ENCODE assay signal across 9 mouse cellular contexts in the genomic region with DNA sequence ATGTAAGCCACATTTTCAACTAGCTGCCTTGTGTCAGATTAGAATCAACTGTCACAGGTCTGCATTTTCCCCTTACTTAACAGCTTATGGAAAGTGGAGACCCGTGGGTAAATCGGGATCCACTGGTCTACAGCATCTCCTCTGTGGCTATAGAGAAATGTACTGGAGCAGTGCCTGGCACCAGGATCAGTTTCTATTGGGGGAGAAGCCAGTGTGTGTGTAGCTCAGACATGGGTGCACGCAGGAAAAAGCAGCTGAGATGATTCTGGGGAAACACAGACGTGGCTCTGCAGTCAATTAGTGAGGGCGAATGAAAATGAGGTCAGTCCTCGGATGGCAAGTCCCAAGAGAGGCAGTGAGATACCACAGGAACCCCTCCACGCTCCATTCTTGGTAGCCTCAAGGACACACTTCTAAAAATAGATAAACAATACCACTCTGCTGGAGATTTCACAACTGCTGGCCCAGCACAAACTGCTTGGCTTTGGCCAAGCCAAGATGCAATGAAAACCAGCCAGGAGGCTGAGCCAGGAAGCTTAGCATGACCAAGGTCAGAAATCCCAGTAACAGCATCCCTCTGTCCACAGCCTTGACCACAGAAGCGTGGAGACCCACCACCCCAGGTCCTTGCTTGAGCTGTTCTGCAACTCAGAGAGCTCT. TPM values are rescaled to one million over a fixed set of nuclear protein-coding genes. Genes with fewer than 3 reads are reported as not detected.
A peak's percentile ranks its signal among the peaks of the same experiment; 100 is the strongest.
DNase-seq lines count a peak whose midpoint lies in the region; ATAC-seq lines count a peak whose summit lies in the region.
"Had no signal": no experiment of that assay in that cellular context is flagged by ENCODE, and none has a peak within 500 bp of the region (broad histone marks: within the 10 kb centered on the region; RNA-seq: fewer than 3 reads in every experiment).

No protein-coding gene starts in this region.

- H3K9ac ChIP-seq in neural tube, embryonic 12.5 days: no peak overlapping the region
- H3K9ac ChIP-seq in neural tube, embryonic 15.5 days (replicated peaks): no peak overlapping the region
- H3K9ac ChIP-seq in embryonic facial prominence, embryonic 15.5 days: no peak overlapping the region
- H3K9ac ChIP-seq in neural tube, embryonic 13.5 days: no peak overlapping the region
- H3K9ac ChIP-seq in forebrain, embryonic 15.5 days (replicated peaks): no peak overlapping the region
- no peak overlapping the region for H3K9ac ChIP-seq in midbrain, embryonic 11.5 days (ENCODE audit: low read length)
- H3K9ac ChIP-seq: limb, embryonic 12.5 days had no signal

- H3K4me3 ChIP-seq in neural tube, embryonic 12.5 days: no peak overlapping the region
- no peak overlapping the region for H3K4me3 ChIP-seq in neural tube, embryonic 15.5 days (replicated peaks)
- no peak overlapping the region for H3K4me3 ChIP-seq in embryonic facial prominence, embryonic 15.5 days (replicated peaks)
- no peak overlapping the region for H3K4me3 ChIP-seq in neural tube, embryonic 13.5 days
- H3K4me3 ChIP-seq in forebrain, embryonic 15.5 days: no peak overlapping the region
- no peak overlapping the region for H3K4me3 ChIP-seq in midbrain, embryonic 11.5 days (ENCODE audit: low read depth, low read length)
- H3K4me3 ChIP-seq: limb, embryonic 12.5 days had no signal

- no peaks in the 10 kb centered on the region for H3K36me3 ChIP-seq in neural tube, embryonic 12.5 days
- no peaks in the 10 kb centered on the region for H3K36me3 ChIP-seq in neural tube, embryonic 15.5 days
- no peaks in the 10 kb centered on the region for H3K36me3 ChIP-seq in embryonic facial prominence, embryonic 15.5 days
- H3K36me3 ChIP-seq in neural tube, embryonic 13.5 days: no peaks in the 10 kb centered on the region
- H3K36me3 ChIP-seq in forebrain, embryonic 15.5 days: no peaks in the 10 kb centered on the region
- no peaks in the 10 kb centered on the region for H3K36me3 ChIP-seq in midbrain, embryonic 11.5 days (ENCODE audit: control insufficient read depth, insufficient read depth, low read length)
- H3K36me3 ChIP-seq: limb, embryonic 12.5 days had no signal

- H3K27me3 ChIP-seq in neural tube, embryonic 12.5 days (replicated peaks): no peaks in the 10 kb centered on the region
- H3K27me3 ChIP-seq in neural tube, embryonic 15.5 days (replicated peaks): no peaks in the 10 kb centered on the region
- no peaks in the 10 kb centered on the region for H3K27me3 ChIP-seq in embryonic facial prominence, embryonic 15.5 days
- no peaks in the 10 kb centered on the region for H3K27me3 ChIP-seq in neural tube, embryonic 13.5 days
- no peaks in the 10 kb centered on the region for H3K27me3 ChIP-seq in forebrain, embryonic 15.5 days
- H3K27me3 ChIP-seq in midbrain, embryonic 11.5 days (ENCODE audit: control insufficient read depth, insufficient read depth, low read length): no peaks in the 10 kb centered on the region
- H3K27me3 ChIP-seq: limb, embryonic 12.5 days had no signal

- no peak for ATAC-seq in neural tube, embryonic 12.5 days (ENCODE audit: low FRiP score, low read depth)
- ATAC-seq in neural tube, embryonic 15.5 days (ENCODE audit: low FRiP score): no peak
- peak; percentile 51 for ATAC-seq in embryonic facial prominence, embryonic 15.5 days (ENCODE audit: insufficient number of reproducible peaks, low FRiP score, low TSS enrichment, low read depth)
- no peak for ATAC-seq in neural tube, embryonic 13.5 days (ENCODE audit: low read depth)
- no peak for ATAC-seq in forebrain, embryonic 15.5 days (replicated peaks)
- no peak for ATAC-seq in midbrain, embryonic 11.5 days (ENCODE audit: low FRiP score)

- peaks cover 26% of the 10 kb centered on the region for H3K4me1 ChIP-seq in neural tube, embryonic 12.5 days
- peaks cover 2% of the 10 kb centered on the region; the same call in 1 of the 2 replicates for H3K4me1 ChIP-seq in neural tube, embryonic 15.5 days
- peaks cover 19% of the 10 kb centered on the region for H3K4me1 ChIP-seq in embryonic facial prominence, embryonic 15.5 days
- H3K4me1 ChIP-seq in neural tube, embryonic 13.5 days (replicated peaks): peaks cover 29% of the 10 kb centered on the region
- no peaks in the 10 kb centered on the region for H3K4me1 ChIP-seq in forebrain, embryonic 15.5 days
- peaks cover 25% of the 10 kb centered on the region for H3K4me1 ChIP-seq in midbrain, embryonic 11.5 days (ENCODE audit: control insufficient read depth, insufficient read depth, low read length)

- WGBS in neural tube, embryonic 12.5 days: 66% methylated on average over 8 of the region's 8 CpGs
- WGBS in neural tube, embryonic 15.5 days: 60% methylated on average over 8 of the region's 8 CpGs
- WGBS in embryonic facial prominence, embryonic 15.5 days: 32% methylated on average over 8 of the region's 8 CpGs
- 61% methylated on average over 8 of the region's 8 CpGs for WGBS in neural tube, embryonic 13.5 days
- WGBS in forebrain, embryonic 15.5 days: 73% methylated on average over 8 of the region's 8 CpGs
- WGBS in midbrain, embryonic 11.5 days: 71% methylated on average over 8 of the region's 8 CpGs

- H3K27ac ChIP-seq in neural tube, embryonic 12.5 days: peak overlapping the region; percentile 4; the same call in 1 of the 2 replicates
- H3K27ac ChIP-seq in neural tube, embryonic 15.5 days (replicated peaks): no peak overlapping the region
- peak overlapping the region; percentile 68 for H3K27ac ChIP-seq in embryonic facial prominence, embryonic 15.5 days (replicated peaks)
- H3K27ac ChIP-seq in neural tube, embryonic 13.5 days (replicated peaks): peak overlapping the region; percentile 18; the same call in 1 of the 2 replicates
- H3K27ac ChIP-seq in forebrain, embryonic 15.5 days (replicated peaks): no peak overlapping the region
- H3K27ac ChIP-seq in midbrain, embryonic 11.5 days (ENCODE audit: low read depth, low read length): no peak overlapping the region
- H3K27ac ChIP-seq: limb, embryonic 12.5 days had no signal

- H3K4me2 ChIP-seq in neural tube, embryonic 12.5 days (replicated peaks): no peak overlapping the region
- H3K4me2 ChIP-seq in neural tube, embryonic 15.5 days: no peak overlapping the region
- H3K4me2 ChIP-seq in embryonic facial prominence, embryonic 15.5 days (replicated peaks): no peak overlapping the region
- H3K4me2 ChIP-seq in neural tube, embryonic 13.5 days: no peak overlapping the region
- H3K4me2 ChIP-seq in forebrain, embryonic 15.5 days (replicated peaks): no peak overlapping the region
- no peak overlapping the region for H3K4me2 ChIP-seq in midbrain, embryonic 11.5 days
- H3K4me2 ChIP-seq: limb, embryonic 12.5 days had no signal

- intact Hi-C loops in heart, postnatal 25 days (cut with DNase I): no loop called here

- peak; percentile 24 for DNase-seq in heart, postnatal 25 days (ENCODE audit: low spot score)
- DNase-seq in spleen, postnatal 4 days (ENCODE audit: low spot score in 2 of 2): no peak
- DNase-seq in midbrain, embryonic 11.5 days (ENCODE audit: low spot score, missing footprints): no peak

- no peaks in the 10 kb centered on the region for H3K9me3 ChIP-seq in neural tube, embryonic 12.5 days
- H3K9me3 ChIP-seq in neural tube, embryonic 15.5 days (replicated peaks): no peaks in the 10 kb centered on the region
- no peaks in the 10 kb centered on the region for H3K9me3 ChIP-seq in embryonic facial prominence, embryonic 15.5 days (replicated peaks)
- no peaks in the 10 kb centered on the region for H3K9me3 ChIP-seq in neural tube, embryonic 13.5 days
- H3K9me3 ChIP-seq in forebrain, embryonic 15.5 days: no peaks in the 10 kb centered on the region
- H3K9me3 ChIP-seq in midbrain, embryonic 11.5 days (ENCODE audit: control insufficient read depth, low read length): no peaks in the 10 kb centered on the region
- H3K9me3 ChIP-seq: limb, embryonic 12.5 days had no signal

RNA-seq across cellular contexts. Expression of gene Nuak1, which starts 40.4 kb away (rescaled TPM):
- 4.6 and 4.8 TPM in 2 replicates for polyA plus RNA-seq in neural tube, embryonic 12.5 days (2016; fragmentation: Nextera tagmentation; extraction: Ambion mirVana)
- polyA plus RNA-seq in neural tube, embryonic 15.5 days (2015; fragmentation: Nextera tagmentation; extraction: Ambion mirVana): 4.1 and 4.8 TPM in 2 replicates
- polyA plus RNA-seq in embryonic facial prominence, embryonic 15.5 days (2015; fragmentation: Nextera tagmentation; extraction: Ambion mirVana): 3.3 and 3.4 TPM in 2 replicates
- total RNA-seq in heart, postnatal 25 days (2021): 10 to 100 TPM; 30.8 to 32.3 TPM
- 5.4 and 5.7 TPM in 2 replicates for polyA plus RNA-seq in neural tube, embryonic 13.5 days (2015; fragmentation: Nextera tagmentation; extraction: Ambion mirVana)
- polyA plus RNA-seq in forebrain, embryonic 15.5 days (2015; fragmentation: Nextera tagmentation; extraction: Ambion mirVana): 11.6 and 12.6 TPM in 2 replicates
- polyA plus RNA-seq in midbrain, embryonic 11.5 days (2014; fragmentation: Nextera tagmentation; extraction: Ambion mirVana): 4.8 TPM in 2 replicates

RNA-seq across cellular contexts. Expression of gene Ckap4, which starts 53.1 kb away (rescaled TPM):
- polyA plus RNA-seq in neural tube, embryonic 12.5 days (2016; fragmentation: Nextera tagmentation; extraction: Ambion mirVana): 99.1 and 101 TPM in 2 replicates
- 55.9 and 57.2 TPM in 2 replicates for polyA plus RNA-seq in neural tube, embryonic 15.5 days (2015; fragmentation: Nextera tagmentation; extraction: Ambion mirVana)
- polyA plus RNA-seq in embryonic facial prominence, embryonic 15.5 days (2015; fragmentation: Nextera tagmentation; extraction: Ambion mirVana): 134 and 141 TPM in 2 replicates
- total RNA-seq in heart, postnatal 25 days (2021): 10 to 100 TPM; 32.7 to 41.8 TPM
- 64.0 and 65.9 TPM in 2 replicates for polyA plus RNA-seq in neural tube, embryonic 13.5 days (2015; fragmentation: Nextera tagmentation; extraction: Ambion mirVana)
- 41.9 and 44.1 TPM in 2 replicates for polyA plus RNA-seq in forebrain, embryonic 15.5 days (2015; fragmentation: Nextera tagmentation; extraction: Ambion mirVana)
- 83.6 and 89.2 TPM in 2 replicates for polyA plus RNA-seq in midbrain, embryonic 11.5 days (2014; fragmentation: Nextera tagmentation; extraction: Ambion mirVana)

Comparison
In these comparisons a context has a peak if more than half of its experiments do, and no peak if none do; other contexts are left out.
1. H3K27ac ChIP-seq: peak in neural tube, embryonic 12.5 days (single experiment), embryonic facial prominence, embryonic 15.5 days (single experiment) and neural tube, embryonic 13.5 days (single experiment); none in neural tube, embryonic 15.5 days (single experiment), forebrain, embryonic 15.5 days (single experiment) and midbrain, embryonic 11.5 days (single experiment).